Mouse (Mus musculus) gastrocnemius, postnatal 10 days (tissue): ENCODE data around the gene Hpcal1. TPM values are rescaled to one million over a fixed set of nuclear protein-coding genes. Genes with fewer than 3 reads are reported as not detected.

Source experiments
- DNase-seq: peaks from one replicate; pipeline ENCODE4 v3.0.0; 2021; ENCODE audit warnings: mixed read lengths
- long read RNA-seq, 2 experiments: library from polyadenylated mRNA; stranded (forward); transcript quantifications; one replicate each; pipeline ENCODE4 v2.0.0; 2021
- total RNA-seq, 2 experiments: library from RNA; stranded (reverse); gene quantifications; 2 replicates each; pipeline ENCODE4 v1.2.3; 2021

The Hpcal1 gene
- total RNA-seq: 10 to 100 TPM; 13.9 to 14.0 TPM
- long read RNA-seq, experiment 1, transcript Hpcal1-201 (4 exons, 1,526 nt): major isoform, 12 of 22 reads
- long read RNA-seq, experiment 1, partial matches to known transcripts: 0 of 22 reads
- long read RNA-seq, experiment 1, other reads (novel, unspliced or antisense): 9 of 22 reads
- long read RNA-seq, experiment 2, transcript Hpcal1-201 (4 exons, 1,526 nt): major isoform, 9 of 15 reads
- long read RNA-seq, experiment 2, partial matches to known transcripts: 0 of 15 reads
- long read RNA-seq, experiment 2, other reads (novel, unspliced or antisense): 4 of 15 reads

DNA sequence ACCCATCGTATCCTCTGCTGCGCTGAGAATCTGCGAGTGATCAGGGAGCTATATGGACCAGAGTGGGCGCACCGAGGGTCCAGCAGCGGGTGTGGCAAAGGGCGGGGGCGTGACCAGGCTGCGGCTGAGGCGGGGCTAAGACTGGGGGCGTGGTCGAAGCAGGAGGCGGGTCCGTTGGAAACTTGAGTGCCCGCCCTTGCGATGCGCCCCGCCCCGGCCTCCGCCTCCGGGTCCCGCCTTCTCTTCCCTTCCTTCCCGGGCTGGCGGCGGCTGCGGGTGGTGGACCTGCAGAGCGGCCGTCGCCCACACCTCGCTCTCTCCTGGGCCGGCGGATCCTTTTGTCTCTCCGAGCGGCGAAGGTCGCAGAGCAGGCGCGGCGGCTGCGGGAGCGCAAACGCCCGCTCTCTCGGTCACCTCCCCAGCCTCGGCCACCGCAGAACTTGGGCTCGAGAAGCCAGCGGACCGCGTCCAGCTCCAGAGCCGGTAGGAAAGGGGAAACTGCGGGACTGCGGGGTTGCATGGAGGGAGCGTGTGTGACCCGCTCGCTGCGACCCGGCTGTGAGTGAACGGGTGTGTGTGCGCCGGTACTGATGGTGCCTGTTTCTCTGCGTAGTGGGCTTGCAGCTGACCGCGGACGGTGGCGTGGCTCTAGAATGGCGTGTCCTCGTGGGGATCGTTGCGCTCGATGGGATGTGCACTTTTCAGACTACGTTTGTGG, at the start of gene Hpcal1:
TSS of gene Hpcal1 (plus strand) at position 293 of the 718 bp plus-strand sequence.
- peak; percentile 97 for DNase-seq

- DNase-seq: no peak
Measured at GRCm38 (mm10) chr12:17641269-17641668, 49.4 kb upstream of the Hpcal1 start.

DNA sequence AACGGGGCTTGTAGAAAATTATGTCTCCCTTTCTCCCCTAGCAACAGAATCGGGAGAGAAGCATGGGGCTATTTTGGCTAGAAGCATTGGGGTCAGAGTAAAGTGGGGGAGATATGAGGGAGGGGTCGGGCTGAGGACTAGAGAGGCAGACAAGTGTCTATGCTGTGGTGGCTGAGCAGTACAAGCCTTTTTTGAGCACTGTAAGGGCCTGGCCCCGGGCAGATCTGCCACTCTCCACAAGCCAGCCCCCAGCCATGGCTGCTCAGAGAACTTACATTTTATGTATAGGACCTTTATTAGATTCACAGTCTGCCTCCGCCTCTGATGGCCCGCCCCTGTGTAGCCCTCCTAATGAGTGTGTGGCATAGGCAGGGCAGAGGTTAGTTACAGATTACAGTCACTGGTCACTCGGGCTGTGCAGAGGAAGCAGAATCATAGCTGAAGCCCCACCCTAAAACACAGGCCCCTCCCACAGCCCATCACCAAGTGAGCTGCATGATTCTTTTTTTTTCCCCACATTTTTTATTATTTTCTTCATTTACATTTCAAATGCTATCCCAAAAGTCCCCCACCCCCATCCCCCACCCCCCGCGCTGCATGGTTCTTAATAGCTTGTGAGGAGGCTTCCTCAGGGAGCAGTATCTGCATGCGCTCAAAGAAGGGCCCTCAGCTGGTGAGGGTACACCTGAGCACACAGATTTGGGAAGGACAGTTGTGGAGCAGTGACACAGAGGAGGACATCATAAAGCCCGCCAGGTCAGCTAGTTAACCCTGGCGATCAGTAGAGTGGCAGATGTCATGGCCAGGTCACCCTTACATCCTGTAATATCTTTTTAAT, 46.1 kb upstream of the Hpcal1 start:
- DNase-seq: no peak

DNA sequence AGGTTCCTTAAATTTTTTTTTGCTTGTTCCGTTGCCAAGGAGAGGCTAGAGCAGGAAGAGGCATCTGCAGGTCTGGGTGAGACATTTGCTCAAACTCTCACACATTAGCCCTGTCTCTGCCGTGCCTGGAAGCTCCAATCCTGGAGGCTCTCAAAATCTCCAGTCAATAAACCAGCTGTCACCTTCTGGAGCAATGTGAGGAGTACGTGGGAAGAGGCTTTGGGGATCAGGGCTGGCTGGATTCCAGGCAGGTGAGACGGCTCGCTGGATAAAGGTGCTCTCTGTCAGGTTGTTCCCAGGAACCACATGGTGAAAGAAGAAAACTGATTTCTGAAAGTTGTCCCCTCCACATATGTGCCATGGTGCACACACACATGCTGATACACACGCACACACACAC, 44.2 kb upstream of the Hpcal1 start:
- DNase-seq: no peak

GRCm38 (mm10) chr12:17651223-17652095, 39.2 kb upstream of the Hpcal1 start:
- no peak for DNase-seq

GRCm38 (mm10) chr12:17652216-17653050, 38.2 kb upstream of the Hpcal1 start:
- DNase-seq: no peak

- DNase-seq: no peak
Measured at GRCm38 (mm10) chr12:17653051-17653783, 37.4 kb upstream of the Hpcal1 start.

GRCm38 (mm10) chr12:17657561-17658195, 33.0 kb upstream of the Hpcal1 start:
- no peak for DNase-seq

DNA sequence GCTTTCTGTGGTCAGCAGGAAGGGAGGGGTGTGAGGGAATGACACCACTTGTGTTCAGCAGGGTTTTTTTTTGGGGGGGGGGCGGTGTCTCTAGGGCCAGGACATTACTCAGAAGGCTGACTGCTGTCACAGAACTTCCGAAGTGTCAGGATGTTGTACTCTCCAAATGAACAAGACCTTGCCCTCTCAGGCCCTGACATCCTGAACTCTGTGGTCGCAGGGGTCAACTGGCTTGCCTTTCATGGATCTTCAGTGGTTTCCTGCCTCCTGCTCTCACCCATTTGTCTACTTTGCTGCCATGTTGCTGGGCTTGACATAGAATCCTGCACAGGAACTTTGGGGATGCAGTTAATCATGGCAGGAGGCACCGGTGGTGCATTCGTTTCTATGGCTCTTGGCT, 32.1 kb upstream of the Hpcal1 start:
- DNase-seq: no peak

GRCm38 (mm10) chr12:17661483-17661920, 29.2 kb upstream of the Hpcal1 start:
- peak; percentile 15 for DNase-seq

DNA sequence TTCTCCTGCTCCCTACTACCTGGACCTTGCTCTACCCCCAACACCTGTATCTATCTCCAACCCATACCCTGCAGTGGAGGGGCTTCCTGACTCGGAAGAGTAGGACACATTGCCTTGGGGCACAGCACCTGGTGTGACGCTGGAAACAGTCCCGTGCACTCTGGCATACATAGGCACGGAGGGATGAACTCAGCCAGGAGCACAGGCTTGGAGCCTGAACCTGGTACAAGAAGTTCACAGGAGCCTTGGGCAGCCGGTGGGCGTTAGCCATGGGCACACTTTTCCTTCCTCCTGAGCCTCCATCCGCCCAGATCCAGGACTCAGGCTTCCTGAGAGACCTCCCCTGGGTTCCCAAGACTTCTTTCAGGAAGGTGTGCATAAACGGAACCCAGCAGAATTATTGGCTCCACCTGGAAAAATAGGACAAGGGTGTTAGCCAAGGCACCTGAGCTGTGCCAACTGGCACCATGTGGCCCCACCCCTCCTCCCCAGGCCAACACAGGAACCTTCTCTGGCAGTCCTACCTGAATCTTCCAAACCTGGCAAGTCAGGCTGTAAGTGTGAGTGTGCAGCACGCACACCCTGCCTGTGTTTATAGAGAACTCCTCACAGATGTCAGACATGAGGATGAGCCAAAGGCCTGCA, 26.5 kb upstream of the Hpcal1 start:
- DNase-seq: no peak

DNA sequence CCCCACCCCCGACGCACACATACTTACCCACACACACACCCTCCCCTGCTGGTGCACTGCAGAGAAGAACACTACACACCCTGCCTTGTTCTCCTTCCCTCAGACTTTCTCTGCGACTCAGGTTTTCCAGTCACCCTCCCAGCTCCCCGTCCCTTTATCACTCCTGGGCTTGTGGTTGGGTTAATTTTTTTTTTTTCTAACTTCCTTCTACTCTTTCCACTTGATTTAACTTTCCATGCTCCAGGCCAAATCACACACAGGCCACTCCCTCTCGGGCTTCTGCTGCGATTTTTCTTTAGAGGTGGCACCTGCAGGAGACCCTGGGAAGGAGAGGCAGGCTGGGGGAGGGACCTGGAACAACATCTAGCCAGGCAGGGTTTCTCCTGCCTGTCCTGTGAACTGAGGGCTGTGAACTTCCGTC, 24.7 kb upstream of the Hpcal1 start:
- no peak for DNase-seq

DNA sequence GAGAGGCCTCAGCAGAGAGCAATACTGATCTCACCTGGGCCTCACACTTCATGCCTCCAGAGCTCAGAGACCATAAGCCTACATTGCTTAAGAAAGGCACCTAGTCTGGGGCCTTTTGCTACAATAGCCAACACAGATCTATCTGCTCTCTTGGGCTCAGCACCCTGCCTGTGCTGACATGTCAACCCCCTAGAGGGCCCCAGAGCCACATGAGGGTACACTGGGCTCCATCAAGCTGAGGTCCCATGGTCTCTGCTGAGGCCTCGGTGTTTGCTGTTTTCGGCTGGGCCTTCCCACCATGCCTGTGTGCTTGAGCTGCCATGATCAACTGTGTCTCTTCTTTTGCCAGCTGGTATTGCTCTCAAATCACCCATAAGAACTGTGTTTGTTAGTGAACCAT, 24.0 kb upstream of the Hpcal1 start:
- no peak for DNase-seq

DNA sequence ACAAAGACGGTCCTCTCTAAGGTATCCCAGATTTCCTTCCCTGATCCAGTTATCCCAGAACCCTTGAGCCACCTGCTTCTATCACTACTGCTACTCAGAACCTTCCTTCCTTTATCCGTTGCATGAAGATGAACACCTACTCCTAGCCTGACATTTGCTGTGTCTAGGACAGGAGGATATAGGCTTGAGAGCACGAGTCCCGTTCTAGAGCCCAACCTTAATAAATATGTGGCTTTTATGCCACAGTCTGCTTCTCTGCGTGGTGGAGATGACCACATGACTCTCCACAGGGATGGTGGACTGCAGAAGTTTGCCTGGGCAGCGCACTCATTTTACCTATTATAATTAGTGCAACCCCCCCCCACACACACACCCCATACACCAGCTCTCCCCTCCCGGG, 16.9 kb upstream of the Hpcal1 start:
- DNase-seq: no peak

DNA sequence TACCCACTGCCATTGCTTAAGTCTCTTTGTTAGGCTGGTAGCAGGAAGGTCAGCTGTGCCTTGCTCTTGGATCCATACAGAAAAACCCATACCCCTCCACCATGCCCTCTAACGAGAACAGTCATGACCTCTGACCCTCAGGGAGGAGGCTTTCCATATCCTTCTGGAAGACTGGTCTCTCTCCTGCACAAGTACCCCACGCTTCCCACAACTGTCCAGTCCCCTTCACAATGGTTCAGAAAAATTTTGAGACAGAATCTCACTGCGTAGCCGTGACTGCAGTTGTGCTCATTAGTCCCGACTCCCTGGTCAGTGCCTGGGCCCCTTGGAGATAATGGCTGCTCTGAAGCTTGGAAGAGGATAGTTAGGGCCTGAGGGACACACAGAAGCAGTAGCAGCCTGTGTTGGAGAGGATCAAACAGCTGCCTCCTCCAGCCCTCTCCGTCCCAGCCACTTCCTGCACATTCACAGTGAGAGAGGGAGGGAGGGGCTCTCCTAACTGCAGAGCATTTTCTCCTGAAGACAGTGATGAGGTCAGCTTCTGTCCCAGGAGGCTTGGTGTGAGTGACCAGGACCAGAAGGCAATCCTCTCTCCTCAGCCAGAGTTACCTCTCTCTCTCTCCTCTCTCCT, 16.4 kb upstream of the Hpcal1 start:
- no peak for DNase-seq

DNA sequence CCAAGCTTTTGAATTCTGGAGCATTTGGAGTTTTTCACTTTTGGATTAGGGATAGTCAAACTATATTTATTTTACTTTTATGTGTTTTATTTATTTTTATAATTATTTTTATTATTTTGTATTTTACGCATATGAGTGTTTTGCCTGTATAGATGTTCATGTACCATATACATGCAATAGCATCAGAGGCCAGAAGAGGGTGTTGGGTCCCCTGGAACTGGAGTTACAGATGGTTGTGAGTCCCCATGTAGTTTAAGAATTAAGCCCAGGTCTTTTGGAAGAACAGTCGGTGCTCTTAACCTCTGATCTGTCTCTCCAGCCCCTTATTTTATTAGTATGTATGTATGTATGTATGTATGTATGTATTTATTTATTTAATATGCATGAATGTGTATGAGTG, 12.9 kb upstream of the Hpcal1 start:
- no peak for DNase-seq

DNA sequence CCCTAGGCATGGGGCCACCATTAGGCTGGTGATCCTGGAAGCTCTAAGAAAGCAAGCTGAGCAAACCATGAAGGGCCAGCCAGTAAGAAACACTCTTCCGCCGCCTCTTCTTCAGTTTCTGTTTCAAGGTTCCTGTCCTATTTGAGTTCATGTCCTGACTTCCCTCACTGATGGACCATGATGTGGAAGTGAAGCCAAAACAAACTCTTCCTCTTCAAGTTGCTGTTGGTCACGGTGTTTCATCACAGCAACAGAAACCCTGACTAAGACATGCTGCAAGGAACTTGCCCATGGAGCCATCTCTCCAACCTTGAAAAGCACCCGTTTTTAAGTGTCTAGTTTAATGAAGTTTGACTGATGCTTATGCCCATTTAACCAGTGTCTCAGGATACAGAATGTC, 11.1 kb upstream of the Hpcal1 start:
- DNase-seq: no peak

DNA sequence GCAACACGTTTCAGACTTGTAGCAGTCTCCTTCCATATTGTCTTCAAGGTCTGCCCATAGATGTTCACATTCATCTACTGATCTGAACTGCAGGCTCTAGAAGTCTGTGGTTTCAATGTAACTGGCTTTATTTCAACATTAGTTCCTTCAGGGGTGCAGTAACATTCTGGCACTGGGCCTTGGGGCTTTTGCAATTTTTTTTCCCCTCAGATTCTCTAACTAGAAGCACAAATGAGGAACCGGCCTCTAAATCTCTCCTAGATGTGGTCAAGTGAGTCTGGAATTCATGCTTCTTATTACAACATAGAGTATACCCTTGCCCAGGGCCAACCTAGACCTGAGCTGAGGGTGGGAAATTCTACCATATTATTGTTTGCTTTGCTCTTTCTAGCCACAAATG, 8.5 kb upstream of the Hpcal1 start:
- no peak for DNase-seq

GRCm38 (mm10) chr12:17684315-17684714, 6.3 kb upstream of the Hpcal1 start:
- no peak for DNase-seq
